Mouse (Mus musculus) lung, adult 2 months (tissue): ENCODE results near the gene Slco3a1.

Experiments used
- CTCF ChIP-seq: fragments of 200-500 bp; IDR thresholded peaks from 2 replicates; pipeline ENCODE4 v1.5.1; 2011; ENCODE audit warnings: mild to moderate bottlenecking, low read length, control low read depth; ENCODE audit not compliant: insufficient read depth
- POLR2A ChIP-seq: fragments of 200-500 bp; IDR thresholded peaks from 2 replicates; pipeline ENCODE4 v1.6.1; 2011; ENCODE audit warnings: low read depth, mild to moderate bottlenecking, control low read depth, low read length, borderline replicate concordance; ENCODE audit errors: extremely low read depth

- TF ChIP-seq CTCF: no peak
- no peak for TF ChIP-seq POLR2A
These were observed 226.9 kb downstream of the Slco3a1 start for GRCm38 (mm10) chr7:74327716-74328115.
